In the genomic region with DNA sequence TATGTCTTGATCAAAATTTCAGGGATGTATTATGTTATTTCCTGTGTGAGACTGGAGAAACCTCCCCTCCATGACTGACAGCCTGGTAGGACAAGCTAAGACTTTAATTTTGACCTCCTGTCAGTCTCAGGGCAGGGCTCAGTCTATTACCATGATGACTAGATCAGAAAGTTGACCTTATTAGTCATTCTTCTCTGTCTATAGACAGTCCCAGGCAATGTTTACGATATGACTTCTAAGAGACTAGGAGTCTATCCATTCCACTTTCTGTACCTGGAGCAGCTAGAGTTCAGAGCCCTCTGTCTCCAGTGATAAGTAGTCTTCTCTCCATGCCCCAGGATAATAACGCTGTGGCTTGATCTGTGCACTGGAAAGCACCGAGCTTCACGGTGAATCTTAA, we compare ENCODE assay signal across 21 mouse cellular contexts.
"Had no signal": no experiment of that assay in that cellular context is flagged by ENCODE, and none has a peak within 500 bp of the region (broad histone marks: within the 10 kb centered on the region; RNA-seq: fewer than 3 reads in every experiment).

No protein-coding gene starts in this region.

- H3K4me1 ChIP-seq: heart, embryonic 13.5 days; heart, embryonic 15.5 days; hindbrain, embryonic 13.5 days; hindbrain, embryonic 15.5 days; limb, embryonic 13.5 days; limb, embryonic 15.5 days; liver, embryonic 13.5 days had no signal

- ATAC-seq: hindbrain, postnatal 0 days; intestine, embryonic 16.5 days had no signal

- H3K9ac ChIP-seq: heart, embryonic 13.5 days; heart, embryonic 15.5 days; hindbrain, embryonic 13.5 days; hindbrain, embryonic 15.5 days; limb, embryonic 13.5 days; limb, embryonic 15.5 days; liver, embryonic 13.5 days; liver, embryonic 15.5 days had no signal

- H3K4me3 ChIP-seq: heart, embryonic 13.5 days; heart, embryonic 15.5 days; hindbrain, embryonic 13.5 days; hindbrain, embryonic 15.5 days; limb, embryonic 13.5 days; limb, embryonic 15.5 days; liver, embryonic 13.5 days; liver, embryonic 15.5 days had no signal

- H3K27ac ChIP-seq: heart, embryonic 13.5 days; heart, embryonic 15.5 days; hindbrain, embryonic 13.5 days; hindbrain, embryonic 15.5 days; hindbrain, postnatal 0 days; limb, embryonic 13.5 days; limb, embryonic 15.5 days; liver, embryonic 13.5 days; liver, embryonic 15.5 days had no signal

- DNase-seq: gastrocnemius, postnatal 10 days; gastrocnemius, postnatal 36 days; heart, postnatal 36 days; kidney, adult 11 months; kidney, adult 8-10 months; kidney, postnatal 10 days; kidney, postnatal 25 days; layer of hippocampus, adult 9-11 months; layer of hippocampus, postnatal 36 days; left cerebral cortex, postnatal 4 days; liver, embryonic 13.5 days had no signal

- H3K4me2 ChIP-seq: heart, embryonic 11.5 days; heart, embryonic 13.5 days; heart, embryonic 15.5 days; hindbrain, embryonic 13.5 days; hindbrain, embryonic 15.5 days; limb, embryonic 13.5 days; limb, embryonic 15.5 days; liver, embryonic 13.5 days; liver, embryonic 15.5 days had no signal

- H3K9me3 ChIP-seq: heart, embryonic 13.5 days; heart, embryonic 15.5 days; hindbrain, embryonic 13.5 days; hindbrain, embryonic 15.5 days; limb, embryonic 13.5 days; limb, embryonic 15.5 days; liver, embryonic 13.5 days; liver, embryonic 15.5 days had no signal

- H3K36me3 ChIP-seq: heart, embryonic 13.5 days; heart, embryonic 15.5 days; hindbrain, embryonic 13.5 days; hindbrain, embryonic 15.5 days; limb, embryonic 13.5 days; limb, embryonic 15.5 days; liver, embryonic 13.5 days; liver, embryonic 15.5 days had no signal

- H3K27me3 ChIP-seq: heart, embryonic 13.5 days; heart, embryonic 15.5 days; hindbrain, embryonic 13.5 days; hindbrain, embryonic 15.5 days; limb, embryonic 13.5 days; limb, embryonic 15.5 days; liver, embryonic 13.5 days; liver, embryonic 15.5 days had no signal
